Mouse (Mus musculus) heart, embryonic 12.5 days (tissue): ENCODE results near the gene Gramd1b. TPM values are rescaled to one million over a fixed set of nuclear protein-coding genes. Genes with fewer than 3 reads are reported as not detected.

Experiments
- ATAC-seq: fragments of 200-750 bp; cut with Nextera tagmentation; 2 replicates; pipeline ENCODE4 v1.8.0; 2017; ENCODE audit warnings: moderate TSS enrichment, moderate library complexity; ENCODE audit not compliant: insufficient number of reproducible peaks, low FRiP score
- H3K27ac ChIP-seq: fragments of 300-500 bp; sonication (generic); 2 replicates; pipeline ENCODE4 v1.5.1; 2016; ENCODE audit warnings: mild to moderate bottlenecking, moderate library complexity; ENCODE audit not compliant: poor library complexity, severe bottlenecking
- H3K27me3 ChIP-seq: fragments of 300-500 bp; sonication (generic); replicated peaks from 2 replicates; pipeline ENCODE4 v1.6.1; 2016; ENCODE audit warnings: mild to moderate bottlenecking, moderate library complexity
- H3K36me3 ChIP-seq: fragments of 300-500 bp; sonication (generic); 2 replicates; pipeline ENCODE4 v1.6.1; 2016; ENCODE audit warnings: mild to moderate bottlenecking, moderate library complexity
- H3K4me1 ChIP-seq: fragments of 300-500 bp; sonication (generic); replicated peaks from 2 replicates; pipeline ENCODE4 v1.6.1; 2016; ENCODE audit warnings: mild to moderate bottlenecking
- H3K4me2 ChIP-seq: fragments of 300-500 bp; sonication (generic); 2 replicates; pipeline ENCODE4 v1.6.1; 2016; ENCODE audit warnings: mild to moderate bottlenecking, moderate library complexity
- H3K4me3 ChIP-seq: fragments of 300-500 bp; sonication (generic); 2 replicates; pipeline ENCODE4 v1.5.1; 2016; ENCODE audit warnings: mild to moderate bottlenecking
- H3K9ac ChIP-seq: fragments of 300-500 bp; sonication (generic); 2 replicates; pipeline ENCODE4 v1.6.1; 2016; ENCODE audit warnings: mild to moderate bottlenecking, moderate library complexity
- H3K9me3 ChIP-seq: fragments of 300-500 bp; sonication (generic); replicated peaks from 2 replicates; pipeline ENCODE4 v1.6.1; 2016; ENCODE audit warnings: mild to moderate bottlenecking, moderate library complexity
- WGBS: fragments of 180-500 bp; shearing (Covaris S2); methylation state at CpG from one replicate; pipeline ENCODE4 v1.1.7; 2016; 5-methylcytosine and 5-hydroxymethylcytosine counted together
- polyA plus RNA-seq: library from polyadenylated mRNA; unstranded; fragments of >200 nt; fragmentation: Nextera tagmentation; extraction: Ambion mirVana; gene quantifications from 2 replicates; pipeline ENCODE4 v1.2.1, GENCODE M21; 2016

The Gramd1b gene
- polyA plus RNA-seq, 1 experiment from 2014 or later = 7.9 TPM

DNA sequence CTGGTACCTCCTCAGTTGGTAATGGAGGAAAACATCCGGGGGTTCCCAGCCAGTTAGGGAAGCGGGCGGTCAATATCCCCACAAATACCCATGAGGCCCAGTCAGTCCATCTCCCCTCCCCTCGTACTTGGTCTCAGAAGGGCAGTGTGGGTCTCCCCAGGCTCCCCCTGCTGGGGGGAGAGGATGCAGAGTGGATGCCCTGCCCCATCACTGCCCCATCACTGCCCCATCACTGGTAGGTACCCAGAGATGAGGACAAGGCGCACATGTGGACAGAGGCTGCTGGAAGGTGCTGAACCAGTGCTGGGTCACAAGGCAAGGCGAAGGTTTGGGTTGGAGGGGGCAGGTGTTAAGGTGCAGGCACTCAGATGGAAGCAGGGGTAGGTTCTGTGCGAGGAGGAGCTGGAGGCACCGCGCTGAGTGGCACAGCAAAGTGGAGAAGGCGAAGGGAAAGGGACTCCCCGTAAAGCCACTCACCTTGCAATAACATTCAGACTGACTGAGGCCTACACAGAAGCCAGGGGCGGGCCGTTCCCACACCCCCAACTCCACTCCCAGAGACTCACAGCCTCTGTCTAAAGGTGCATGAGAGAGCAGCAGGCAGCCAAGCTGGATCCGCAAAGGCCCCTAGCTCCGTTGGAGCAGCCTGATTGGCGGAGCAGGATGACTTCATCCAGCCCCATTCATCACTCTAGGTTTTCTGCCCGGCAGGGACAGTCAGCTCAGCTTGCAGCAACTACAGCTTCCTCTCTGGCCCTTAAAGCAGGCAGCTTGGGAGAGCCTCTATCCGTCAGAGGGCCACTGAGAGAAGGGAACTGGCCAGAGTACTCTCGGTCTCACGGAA, 139.1 kb downstream of the Gramd1b start:
- no peaks in the 10 kb centered on the region for H3K36me3 ChIP-seq
- peak overlapping the region; percentile 49 for H3K9ac ChIP-seq

GRCm38 (mm10) chr9:40391359-40391758, 139.8 kb downstream of the Gramd1b start:
- 57% methylated on average over 17 of the region's 17 CpGs for WGBS
- no peak; the same call in 1 of the 2 replicates for ATAC-seq
- Histone ChIP-seq H3K27ac (no peak overlapping the region), H3K9me3 (no peaks in the 10 kb centered on the region), H3K27me3 (no peaks in the 10 kb centered on the region), H3K9ac (peak overlapping the region; percentile 49; the same call in 1 of the 2 replicates), H3K4me3 (no peak overlapping the region), H3K4me1 (peaks cover 25% of the 10 kb centered on the region), H3K36me3 (no peaks in the 10 kb centered on the region), H3K4me2 (peak overlapping the region; percentile 59)

More for the DNA sequence above, 139.1 kb downstream of the Gramd1b start:
- Histone ChIP-seq H3K4me1 (peaks cover 28% of the 10 kb centered on the region), H3K4me3 (peak overlapping the region; percentile 15), H3K4me2 (peak overlapping the region; percentile 59), H3K9me3 (no peaks in the 10 kb centered on the region), H3K27me3 (no peaks in the 10 kb centered on the region), H3K27ac (peak overlapping the region; percentile 2; the same call in 1 of the 2 replicates)
- WGBS = 25% methylated on average over 20 of the region's 20 CpGs
- ATAC-seq = peak; percentile 67

DNA sequence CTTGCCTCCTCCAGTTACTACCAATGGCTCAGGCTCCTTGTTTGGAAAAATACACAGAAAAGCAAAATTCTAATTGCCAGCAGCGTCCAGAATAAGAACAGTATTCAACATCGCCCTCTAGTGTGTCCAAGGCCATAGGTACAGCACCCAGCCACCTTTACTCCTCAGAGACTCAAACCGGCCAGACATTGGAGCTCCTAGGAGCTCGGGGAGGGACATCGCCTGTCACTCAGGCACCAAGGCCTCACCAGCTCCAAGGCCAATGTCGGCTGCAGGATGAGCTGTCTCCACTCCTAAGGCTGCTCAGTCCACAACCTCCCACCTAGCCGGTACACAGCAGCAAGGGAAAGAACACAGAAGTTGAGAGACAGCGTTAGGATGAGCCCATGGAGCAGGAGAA, 140.3 kb downstream of the Gramd1b start:
- WGBS = 38% methylated on average over 8 of the region's 8 CpGs
- no peak overlapping the region for H3K4me3 ChIP-seq
- H3K27me3 ChIP-seq = no peaks in the 10 kb centered on the region
- H3K9ac ChIP-seq = no peak overlapping the region; the same call in 1 of the 2 replicates
- H3K4me2 ChIP-seq = peak overlapping the region; percentile 59; the same call in 1 of the 2 replicates
- peaks cover 25% of the 10 kb centered on the region for H3K4me1 ChIP-seq
- H3K36me3 ChIP-seq = no peaks in the 10 kb centered on the region
- no peak overlapping the region for H3K27ac ChIP-seq
- no peaks in the 10 kb centered on the region for H3K9me3 ChIP-seq
- no peak for ATAC-seq

DNA sequence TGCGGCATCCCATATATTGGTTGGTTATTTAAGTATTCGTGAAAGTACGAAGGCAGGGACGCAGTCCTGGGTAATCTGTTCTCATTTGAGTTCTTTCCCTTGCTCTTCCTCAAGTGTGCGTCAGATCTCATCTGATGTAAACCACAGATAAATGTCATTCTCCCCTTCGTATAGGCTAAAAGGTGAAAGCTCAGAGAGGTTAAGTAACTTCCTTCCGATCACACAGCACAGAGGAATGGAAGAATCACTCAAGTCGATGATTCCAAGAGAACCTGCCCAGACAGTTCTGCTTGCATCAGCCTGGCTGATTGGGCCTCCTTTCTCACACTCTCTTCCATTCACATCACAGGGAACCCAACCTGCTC, 140.8 kb downstream of the Gramd1b start:
- no peaks in the 10 kb centered on the region for H3K36me3 ChIP-seq
- no peaks in the 10 kb centered on the region for H3K27me3 ChIP-seq
- no peak for ATAC-seq
- H3K4me2 ChIP-seq = no peak overlapping the region
- H3K4me3 ChIP-seq = no peak overlapping the region
- H3K9me3 ChIP-seq = no peaks in the 10 kb centered on the region
- peaks cover 25% of the 10 kb centered on the region for H3K4me1 ChIP-seq
- H3K27ac ChIP-seq = no peak overlapping the region
- WGBS = 89% methylated on average over 8 of the region's 8 CpGs
- H3K9ac ChIP-seq = no peak overlapping the region

DNA sequence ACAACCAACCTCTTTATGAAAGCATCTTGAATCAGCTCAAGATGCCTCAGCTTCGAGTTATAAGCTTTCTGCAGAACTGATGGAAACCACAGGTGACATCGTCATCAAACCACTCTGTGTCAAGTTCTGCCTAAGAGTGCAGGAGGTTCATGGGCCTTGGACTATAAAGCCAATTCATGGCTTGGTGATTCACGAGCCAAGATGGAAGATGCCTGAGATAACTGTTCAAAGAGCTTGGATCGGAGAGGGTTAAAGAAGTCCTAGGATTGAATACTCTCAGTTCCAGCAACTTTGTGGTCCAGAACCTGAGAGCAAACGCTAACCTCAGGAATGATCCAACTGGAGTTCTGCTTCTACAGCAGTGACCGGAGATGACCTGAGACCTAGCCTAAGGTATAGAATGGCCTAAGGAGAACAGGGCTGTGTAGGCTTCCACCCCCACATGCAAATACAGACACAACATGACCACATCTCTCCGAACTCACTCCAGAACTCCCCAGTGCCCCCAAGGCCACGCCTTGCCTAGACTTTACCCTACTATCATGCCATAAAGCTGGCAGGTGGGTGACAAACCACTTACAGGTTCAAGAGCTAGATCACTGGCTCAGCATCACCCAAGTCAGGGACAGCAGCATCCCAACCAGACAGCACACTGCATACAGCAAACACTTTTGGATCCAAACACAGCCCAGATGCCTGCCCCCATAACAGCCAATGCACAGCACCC, 141.4 kb downstream of the Gramd1b start:
- ATAC-seq = no peak
- Histone ChIP-seq H3K9me3 (no peaks in the 10 kb centered on the region), H3K4me3 (no peak overlapping the region), H3K27me3 (no peaks in the 10 kb centered on the region), H3K4me1 (peaks cover 25% of the 10 kb centered on the region), H3K27ac (no peak overlapping the region), H3K36me3 (no peaks in the 10 kb centered on the region), H3K9ac (no peak overlapping the region), H3K4me2 (no peak overlapping the region)
- 83% methylated on average over 8 of the region's 8 CpGs for WGBS

DNA sequence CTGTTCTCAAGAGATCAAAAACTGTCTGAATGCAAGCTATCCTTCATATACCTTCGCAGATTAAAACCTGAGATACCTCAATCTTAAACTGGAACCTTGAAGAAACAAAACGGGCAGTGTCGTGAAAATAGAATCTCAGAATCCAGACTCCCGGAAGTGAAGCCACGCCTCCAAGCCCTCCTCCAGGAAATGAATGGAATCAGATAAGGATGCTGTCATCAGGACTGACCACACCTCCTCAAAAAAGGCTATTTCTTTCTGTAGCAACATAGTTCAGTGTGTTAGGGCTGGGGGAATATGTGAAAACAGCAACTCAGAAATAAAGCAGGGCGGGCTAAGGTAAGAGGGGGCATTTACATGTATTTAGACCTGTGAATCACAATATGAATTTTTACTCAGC, 142.0 kb downstream of the Gramd1b start:
- 69% methylated on average over 6 of the region's 6 CpGs for WGBS
- no peak overlapping the region for H3K9ac ChIP-seq
- ATAC-seq = no peak
- H3K4me3 ChIP-seq = no peak overlapping the region
- no peaks in the 10 kb centered on the region for H3K36me3 ChIP-seq
- peaks cover 25% of the 10 kb centered on the region for H3K4me1 ChIP-seq
- no peak overlapping the region for H3K27ac ChIP-seq
- H3K9me3 ChIP-seq = no peaks in the 10 kb centered on the region
- H3K4me2 ChIP-seq = no peak overlapping the region
- H3K27me3 ChIP-seq = no peaks in the 10 kb centered on the region

DNA sequence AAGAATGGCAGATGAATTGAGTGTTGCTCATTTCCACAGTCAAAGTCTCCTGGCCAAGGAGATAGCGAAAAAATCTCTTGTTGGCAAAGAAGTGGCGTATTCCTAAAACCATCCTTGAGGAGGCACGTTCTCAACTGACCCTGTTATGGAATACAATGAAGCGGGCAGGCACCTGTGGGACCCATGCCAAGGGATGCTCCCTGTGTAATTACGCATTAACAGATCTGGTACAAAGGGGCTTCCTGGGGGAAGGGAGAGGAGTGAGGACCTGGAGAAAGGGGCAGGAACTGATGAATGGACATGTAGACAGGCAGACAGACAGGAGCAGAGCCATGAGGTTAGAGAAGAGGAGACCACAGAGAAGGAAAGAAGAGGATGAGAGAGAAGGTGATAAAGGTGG, 146.4 kb downstream of the Gramd1b start:
- no peak overlapping the region for H3K4me2 ChIP-seq
- H3K4me1 ChIP-seq = peaks cover 13% of the 10 kb centered on the region
- no peak for ATAC-seq
- H3K27ac ChIP-seq = no peak overlapping the region
- no peak overlapping the region for H3K9ac ChIP-seq
- H3K4me3 ChIP-seq = no peak overlapping the region
- no peaks in the 10 kb centered on the region for H3K27me3 ChIP-seq
- no peaks in the 10 kb centered on the region for H3K36me3 ChIP-seq
- H3K9me3 ChIP-seq = 0 out of 2 replicates have a peak, but pooled peaks cover 4% of the 10 kb centered on the region
- WGBS = 85% methylated on average over 5 of the region's 5 CpGs

- Histone ChIP-seq H3K4me2 (peak overlapping the region; percentile 51; the same call in 1 of the 2 replicates), H3K9ac (no peak overlapping the region), H3K27ac (0 out of 2 replicates have a peak overlapping the region, but pooled peaks have one; percentile 62), H3K4me3 (no peak overlapping the region), H3K27me3 (no peaks in the 10 kb centered on the region), H3K4me1 (peaks cover 14% of the 10 kb centered on the region), H3K36me3 (no peaks in the 10 kb centered on the region), H3K9me3 (0 out of 2 replicates have a peak, but pooled peaks cover 4% of the 10 kb centered on the region)
- WGBS = 78% methylated on average over 3 of the region's 3 CpGs
- no peak for ATAC-seq
These were observed 148.7 kb downstream of the Gramd1b start for GRCm38 (mm10) chr9:40382508-40382907.

DNA sequence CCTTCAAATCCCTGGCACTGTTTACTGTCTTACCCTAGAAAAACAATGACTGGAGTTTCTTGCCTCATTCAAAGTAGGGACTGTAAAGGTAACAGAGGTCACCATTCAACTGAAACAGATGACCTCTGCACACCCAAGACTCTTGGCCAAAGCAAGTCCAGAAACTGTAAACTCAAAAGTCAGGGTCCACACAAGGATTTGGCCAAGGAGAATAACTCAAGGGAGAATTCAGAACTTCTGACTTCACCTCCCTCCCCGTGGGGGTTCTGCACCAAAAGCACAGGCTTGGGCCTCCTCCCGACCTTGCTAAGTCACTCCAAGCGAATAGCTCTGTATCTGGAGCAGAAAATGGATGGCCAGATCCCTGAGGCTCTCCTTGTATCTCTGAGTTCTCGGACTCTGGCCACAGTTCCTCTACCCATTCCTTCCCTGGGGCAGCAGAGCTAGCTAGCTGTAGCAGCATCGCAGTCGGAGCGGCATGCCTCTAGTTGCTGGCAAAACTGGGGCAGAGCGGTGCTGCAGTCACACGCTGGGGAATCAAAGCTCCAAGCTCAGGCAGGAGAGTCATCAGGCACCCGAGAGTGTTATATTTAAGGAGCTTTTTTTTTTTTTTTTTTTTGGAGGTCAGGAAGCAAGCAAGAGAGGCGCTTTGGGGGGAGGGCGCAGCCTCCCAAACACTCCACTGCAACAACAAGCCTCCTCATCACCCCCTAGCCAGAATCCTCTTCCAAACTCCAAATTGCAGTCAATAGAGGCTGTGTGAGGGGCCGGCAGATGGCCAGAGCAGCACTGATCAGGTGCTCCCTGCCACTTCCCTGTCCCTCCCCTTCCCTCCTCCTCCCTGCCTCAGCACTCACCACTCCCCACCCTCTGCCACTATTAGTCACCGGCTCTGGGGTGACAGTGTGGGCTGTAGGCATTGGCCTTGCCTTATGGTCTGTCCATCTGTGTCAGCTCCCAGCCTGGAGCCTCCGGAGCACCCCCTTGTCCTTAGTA, 149.5 kb downstream of the Gramd1b start:
- Histone ChIP-seq H3K27me3 (no peaks in the 10 kb centered on the region), H3K9ac (peak overlapping the region; percentile 13; the same call in 1 of the 2 replicates), H3K9me3 (0 out of 2 replicates have a peak, but pooled peaks cover 4% of the 10 kb centered on the region), H3K4me2 (peak overlapping the region; percentile 51), H3K36me3 (no peaks in the 10 kb centered on the region), H3K4me1 (peaks cover 21% of the 10 kb centered on the region), H3K27ac (peak overlapping the region; percentile 62), H3K4me3 (0 out of 2 replicates have a peak overlapping the region, but pooled peaks have one; percentile 0)
- ATAC-seq = peak; percentile 79
- WGBS = 16% methylated on average over 15 of the region's 15 CpGs

DNA sequence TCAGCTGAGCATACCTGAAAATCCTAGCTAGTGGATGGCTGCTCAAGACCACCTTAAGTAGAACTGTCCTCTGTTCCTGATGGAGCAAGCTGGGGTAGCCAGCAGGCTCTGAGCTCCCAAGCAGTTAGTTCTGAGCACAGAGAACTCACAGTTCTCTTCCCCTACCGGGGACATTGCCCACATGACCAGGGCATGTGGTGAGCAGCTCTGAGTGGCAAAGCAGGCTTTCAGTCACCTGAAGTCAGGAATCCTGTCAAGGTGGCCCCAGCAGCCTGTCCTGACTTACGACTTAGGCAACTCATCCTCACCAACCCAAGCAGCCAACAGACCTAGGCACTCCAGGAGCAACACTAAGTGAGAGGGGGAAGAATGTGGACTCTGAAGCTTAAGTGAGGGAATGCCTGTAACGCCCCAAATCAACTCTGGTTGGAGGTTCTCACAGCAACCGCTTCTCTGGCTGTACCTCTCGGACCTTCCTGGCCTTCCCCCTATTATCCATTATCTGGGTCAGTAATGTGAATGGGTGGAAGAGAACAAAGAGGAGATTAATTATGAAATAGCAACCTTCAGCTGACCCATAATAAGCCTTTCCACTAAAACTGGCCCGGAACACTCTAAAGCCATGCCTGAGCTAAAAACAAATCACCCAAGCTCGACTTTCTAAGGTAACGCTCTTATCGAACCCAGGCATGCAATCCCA, 154.3 kb downstream of the Gramd1b start:
- Histone ChIP-seq H3K27me3 (peaks cover 7% of the 10 kb centered on the region; the same call in 1 of the 2 replicates), H3K4me3 (no peak overlapping the region), H3K4me2 (peak overlapping the region; percentile 57), H3K9ac (peak overlapping the region; percentile 47; the same call in 1 of the 2 replicates), H3K4me1 (peaks cover 44% of the 10 kb centered on the region), H3K27ac (no peak overlapping the region), H3K36me3 (no peaks in the 10 kb centered on the region), H3K9me3 (no peaks in the 10 kb centered on the region)
- 68% methylated on average over 9 of the region's 9 CpGs for WGBS
- no peak for ATAC-seq
